Mouse (Mus musculus) limb, embryonic 15.5 days (tissue): ENCODE measurements at regions not wholly inside any gene's neighbourhood (a gene's known extent, or its start where the extent isn't known, plus 50 kb on each side); places are given as distances from the start of the nearest gene placed in this dataset.

Source experiments
- ATAC-seq: fragments of 200-750 bp; cut with Nextera tagmentation; 2 replicates; pipeline ENCODE4 v1.8.0; 2017; ENCODE audit warnings: low read depth, moderate TSS enrichment; ENCODE audit not compliant: insufficient number of reproducible peaks, low FRiP score, low TSS enrichment
- H3K27ac ChIP-seq: fragments of 300-500 bp; sonication (generic); 2 replicates; pipeline ENCODE4 v1.5.1; 2015; ENCODE audit warnings: moderate library complexity, mild to moderate bottlenecking, inconsistent platforms
- H3K27me3 ChIP-seq: fragments of 300-500 bp; sonication (generic); 2 replicates; pipeline ENCODE4 v1.6.1; 2015; ENCODE audit warnings: inconsistent platforms
- H3K36me3 ChIP-seq: fragments of 300-500 bp; sonication (generic); 2 replicates; pipeline ENCODE4 v1.6.1; 2015; ENCODE audit warnings: inconsistent platforms
- H3K4me1 ChIP-seq: fragments of 300-500 bp; sonication (generic); 2 replicates; pipeline ENCODE4 v1.6.1; 2015; ENCODE audit warnings: inconsistent platforms
- H3K4me2 ChIP-seq: fragments of 300-500 bp; sonication (generic); 2 replicates; pipeline ENCODE4 v1.6.1; 2015; ENCODE audit warnings: mild to moderate bottlenecking, inconsistent platforms
- H3K4me3 ChIP-seq: fragments of 300-500 bp; sonication (generic); 2 replicates; pipeline ENCODE4 v1.5.1; 2015; ENCODE audit warnings: mild to moderate bottlenecking, inconsistent platforms
- H3K9ac ChIP-seq: fragments of 300-500 bp; sonication (generic); 2 replicates; pipeline ENCODE4 v1.6.1; 2015; ENCODE audit warnings: inconsistent platforms
- H3K9me3 ChIP-seq: fragments of 300-500 bp; sonication (generic); 2 replicates; pipeline ENCODE4 v1.6.1; 2016; ENCODE audit warnings: inconsistent platforms
- WGBS: fragments of 180-500 bp; shearing (Covaris S2); methylation state at CpG from one replicate; pipeline ENCODE4 v1.1.7; 2015; 5-methylcytosine and 5-hydroxymethylcytosine counted together

DNA sequence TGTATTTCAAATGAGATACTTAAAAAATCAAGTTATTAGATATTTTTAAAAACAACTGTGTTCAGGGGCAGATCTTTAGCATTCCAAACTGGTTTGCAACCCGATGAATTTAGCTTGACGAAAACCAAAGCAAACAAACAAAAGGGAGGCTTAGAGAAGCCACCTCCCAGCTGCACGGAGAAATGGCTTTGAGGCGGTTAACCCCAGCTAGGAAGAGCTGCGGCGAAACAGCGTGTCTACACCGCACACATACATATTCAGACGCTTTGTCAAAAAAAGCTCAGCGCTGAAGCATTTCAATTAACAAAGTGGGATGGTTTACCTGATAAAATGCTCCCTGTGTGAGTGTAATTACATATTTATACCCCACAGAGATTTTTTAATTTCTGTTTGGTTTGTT, 123.0 kb upstream of the Ap5m1 start:
- no peak overlapping the region for H3K27ac ChIP-seq
- no peak overlapping the region for H3K4me2 ChIP-seq
- H3K9me3 ChIP-seq: no peaks in the 10 kb centered on the region
- 73% methylated on average over 10 of the region's 10 CpGs for WGBS
- ATAC-seq: no peak
- no peak overlapping the region for H3K9ac ChIP-seq
- no peak overlapping the region for H3K4me3 ChIP-seq
- no peaks in the 10 kb centered on the region for H3K36me3 ChIP-seq
- H3K27me3 ChIP-seq: no peaks in the 10 kb centered on the region
- H3K4me1 ChIP-seq: no peaks in the 10 kb centered on the region

DNA sequence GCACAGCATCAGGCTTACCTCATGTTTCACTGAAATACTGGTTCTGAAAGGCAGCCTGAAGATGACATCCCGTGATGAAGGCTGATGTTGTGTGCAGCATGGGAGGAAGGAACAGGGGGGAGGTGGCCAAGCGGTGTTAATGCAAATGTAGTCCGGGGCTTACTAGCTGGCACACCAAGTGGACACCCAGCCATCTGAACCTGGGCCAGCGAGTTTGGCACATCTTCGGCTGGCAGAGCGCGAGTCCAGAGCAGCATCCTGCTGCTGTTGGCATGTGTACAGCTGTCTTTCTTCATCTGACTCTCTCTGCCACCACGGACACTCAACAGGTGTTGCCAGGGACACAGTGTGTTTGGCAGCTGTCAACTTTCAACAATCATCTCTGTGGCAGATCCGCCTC, 135.0 kb upstream of the Ap5m1 start:
- WGBS: 82% methylated on average over 9 of the region's 9 CpGs
- no peaks in the 10 kb centered on the region for H3K4me1 ChIP-seq
- no peak overlapping the region for H3K27ac ChIP-seq
- H3K27me3 ChIP-seq: no peaks in the 10 kb centered on the region
- no peaks in the 10 kb centered on the region for H3K36me3 ChIP-seq
- H3K9me3 ChIP-seq: no peaks in the 10 kb centered on the region
- H3K9ac ChIP-seq: no peak overlapping the region
- H3K4me2 ChIP-seq: no peak overlapping the region
- H3K4me3 ChIP-seq: no peak overlapping the region
- no peak for ATAC-seq

DNA sequence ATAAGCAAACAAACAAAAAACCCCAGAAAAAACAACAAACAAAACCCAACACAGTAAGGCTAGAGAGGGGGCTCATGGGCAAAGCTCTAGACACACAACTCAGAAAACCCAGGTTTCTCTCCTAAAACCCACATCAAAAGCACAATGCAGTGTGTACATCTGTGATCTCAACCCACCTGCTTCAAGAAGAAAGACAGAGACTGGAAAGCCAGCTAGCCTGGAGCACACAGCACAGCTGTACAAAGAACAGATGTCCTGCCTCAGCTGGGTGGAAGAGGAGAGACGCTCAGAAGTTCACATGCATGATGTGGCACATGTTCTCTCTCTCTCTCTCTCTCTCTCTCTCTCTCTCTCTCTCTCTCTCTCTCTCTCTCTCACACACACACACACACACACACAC, 140.0 kb upstream of the Ap5m1 start:
- no peak overlapping the region for H3K9ac ChIP-seq
- H3K4me3 ChIP-seq: no peak overlapping the region
- H3K9me3 ChIP-seq: no peaks in the 10 kb centered on the region
- no peak for ATAC-seq
- WGBS: 38% methylated on average over 1 of the region's 1 CpGs
- H3K4me1 ChIP-seq: no peaks in the 10 kb centered on the region
- no peaks in the 10 kb centered on the region for H3K36me3 ChIP-seq
- H3K27me3 ChIP-seq: no peaks in the 10 kb centered on the region
- H3K27ac ChIP-seq: no peak overlapping the region
- no peak overlapping the region for H3K4me2 ChIP-seq

DNA sequence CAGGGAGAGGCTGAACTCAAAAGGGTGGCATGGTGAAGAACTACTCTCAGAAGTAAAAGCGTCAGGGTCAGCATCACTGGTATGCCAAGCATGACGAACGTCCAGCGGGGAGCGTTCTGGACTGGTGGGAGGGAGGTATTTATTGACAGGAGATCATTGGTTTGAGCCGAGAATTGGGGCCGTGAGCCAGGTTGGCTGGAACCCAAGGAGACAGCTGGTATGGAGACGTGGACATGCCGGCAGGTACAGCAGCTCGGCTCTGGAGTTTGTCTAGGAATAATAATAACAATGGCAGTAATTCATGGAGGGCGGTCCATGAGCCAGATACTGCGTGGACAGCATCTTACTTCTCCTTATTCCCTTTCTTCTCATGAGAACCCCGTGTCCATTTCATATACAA, 156.5 kb upstream of the Ap5m1 start:
- H3K9ac ChIP-seq: no peak overlapping the region
- no peaks in the 10 kb centered on the region for H3K27me3 ChIP-seq
- H3K36me3 ChIP-seq: no peaks in the 10 kb centered on the region
- H3K9me3 ChIP-seq: no peaks in the 10 kb centered on the region
- H3K4me1 ChIP-seq: no peaks in the 10 kb centered on the region
- no peak overlapping the region for H3K4me3 ChIP-seq
- WGBS: 63% methylated on average over 13 of the region's 13 CpGs
- H3K27ac ChIP-seq: no peak overlapping the region
- H3K4me2 ChIP-seq: no peak overlapping the region
- ATAC-seq: no peak

DNA sequence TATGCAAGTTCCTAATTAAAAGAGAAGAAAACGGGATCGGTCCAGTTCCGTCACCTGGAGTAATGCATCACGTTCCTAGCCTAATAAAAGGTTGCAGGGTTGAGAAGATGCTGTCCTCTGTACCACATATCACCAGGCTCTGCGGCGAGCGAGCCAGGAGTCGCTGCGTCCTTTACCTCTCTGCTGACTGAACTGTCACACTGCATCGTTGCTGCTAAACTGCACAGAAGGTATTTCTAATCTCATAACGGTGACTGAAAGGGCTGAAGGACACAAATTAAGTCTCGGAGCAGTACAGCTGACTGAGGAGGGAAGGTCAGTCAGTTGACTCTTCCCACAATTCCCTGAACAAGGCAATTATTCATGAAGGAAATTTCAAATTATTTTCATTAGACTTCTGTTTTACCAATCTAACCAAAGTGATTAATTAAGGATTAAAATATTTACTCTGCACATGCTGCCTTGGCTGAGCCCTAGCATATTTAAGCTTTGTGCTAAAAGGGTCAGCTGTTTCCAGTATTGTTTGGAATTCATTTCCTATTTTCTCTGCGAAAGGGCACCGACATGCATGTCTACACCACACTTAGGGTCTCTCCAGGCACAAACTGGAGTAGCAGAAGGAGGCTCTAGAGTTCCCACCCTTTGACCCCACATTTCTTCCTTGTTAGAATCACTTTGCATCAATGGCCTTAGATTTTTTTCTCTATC, 157.8 kb upstream of the Ap5m1 start:
- Histone ChIP-seq H3K27ac (no peak overlapping the region), H3K27me3 (no peaks in the 10 kb centered on the region), H3K9me3 (no peaks in the 10 kb centered on the region), H3K4me1 (no peaks in the 10 kb centered on the region), H3K9ac (no peak overlapping the region), H3K36me3 (no peaks in the 10 kb centered on the region), H3K4me3 (no peak overlapping the region), H3K4me2 (no peak overlapping the region)
- 66% methylated on average over 14 of the region's 14 CpGs for WGBS
- no peak for ATAC-seq

DNA sequence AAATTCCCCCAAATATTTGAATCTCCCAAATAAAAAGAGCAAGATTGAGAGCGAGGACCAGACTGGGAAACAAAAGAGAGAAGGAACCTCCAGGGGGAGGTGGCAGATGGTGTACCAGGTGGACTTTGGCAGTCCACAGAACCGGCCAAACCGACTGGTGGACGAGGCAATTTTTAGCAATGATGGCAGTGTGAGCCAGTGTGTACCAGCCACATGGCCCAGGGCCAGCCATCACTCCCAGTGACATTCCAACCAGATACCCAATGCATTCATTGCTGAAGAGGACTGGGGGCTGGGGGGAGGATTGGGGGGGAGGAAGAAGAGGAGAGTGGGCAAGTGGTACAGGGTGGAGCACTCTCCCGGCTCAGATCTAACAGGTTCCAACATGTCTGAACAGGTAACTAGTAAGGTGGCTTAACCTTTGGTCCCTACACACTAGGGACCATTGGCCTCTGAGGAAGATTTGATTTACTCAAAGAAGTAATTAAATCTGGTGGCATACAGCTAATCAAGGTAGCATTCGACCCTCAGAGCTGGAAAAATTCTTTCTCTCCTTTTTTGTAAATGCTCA, 158.4 kb upstream of the Ap5m1 start:
- Histone ChIP-seq H3K36me3 (no peaks in the 10 kb centered on the region), H3K9ac (no peak overlapping the region), H3K9me3 (no peaks in the 10 kb centered on the region), H3K4me1 (no peaks in the 10 kb centered on the region), H3K4me2 (no peak overlapping the region), H3K4me3 (no peak overlapping the region), H3K27me3 (no peaks in the 10 kb centered on the region), H3K27ac (no peak overlapping the region)
- WGBS: 61% methylated on average over 6 of the region's 6 CpGs
- ATAC-seq: no peak

DNA sequence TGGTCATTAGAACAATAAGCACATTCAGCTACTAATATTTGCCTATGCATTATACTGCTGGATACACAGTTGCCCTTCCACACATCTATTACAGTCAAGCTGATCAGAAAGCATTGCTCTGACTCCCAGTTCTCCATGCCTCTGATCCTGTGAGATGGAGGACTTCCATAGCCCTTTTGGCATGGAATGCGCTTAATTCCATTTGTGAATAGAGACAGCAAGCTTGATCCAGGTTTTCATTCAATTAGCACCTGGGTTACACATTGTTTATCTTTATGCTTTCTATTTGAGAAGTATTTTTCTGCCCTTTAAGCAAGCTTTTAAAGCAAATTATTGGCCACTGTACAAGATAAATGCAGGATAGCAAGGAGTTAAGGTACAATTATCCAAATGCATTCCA, 158.9 kb upstream of the Ap5m1 start:
- Histone ChIP-seq H3K27ac (no peak overlapping the region), H3K4me2 (no peak overlapping the region), H3K9me3 (no peaks in the 10 kb centered on the region), H3K9ac (no peak overlapping the region), H3K36me3 (no peaks in the 10 kb centered on the region), H3K27me3 (no peaks in the 10 kb centered on the region), H3K4me3 (no peak overlapping the region), H3K4me1 (no peaks in the 10 kb centered on the region)
- ATAC-seq: no peak
- 90% methylated on average over 1 of the region's 1 CpGs for WGBS

DNA sequence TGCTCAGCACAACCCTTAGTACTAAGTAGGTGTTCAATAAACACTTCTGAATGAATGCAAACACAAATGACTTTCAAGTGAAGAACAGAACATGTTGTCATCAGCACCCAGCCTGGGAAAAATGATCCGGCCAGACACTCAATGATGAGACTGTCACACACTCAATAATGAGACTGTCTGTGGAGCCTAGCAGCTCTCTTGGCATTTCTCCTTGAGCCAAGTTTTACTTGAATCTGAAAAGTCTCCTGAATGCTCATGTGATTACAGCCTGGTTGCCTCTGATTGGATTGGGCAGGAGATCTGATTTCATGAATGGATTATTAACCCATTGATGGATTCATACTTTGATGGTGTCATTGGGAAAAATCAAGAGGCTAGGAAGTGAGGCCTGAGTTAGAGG, 161.3 kb upstream of the Ap5m1 start:
- no peaks in the 10 kb centered on the region for H3K9me3 ChIP-seq
- no peak overlapping the region for H3K9ac ChIP-seq
- no peak overlapping the region for H3K4me2 ChIP-seq
- ATAC-seq: no peak
- no peaks in the 10 kb centered on the region for H3K4me1 ChIP-seq
- no peak overlapping the region for H3K27ac ChIP-seq
- no peak overlapping the region for H3K4me3 ChIP-seq
- WGBS: 84% methylated on average over 1 of the region's 1 CpGs
- H3K27me3 ChIP-seq: no peaks in the 10 kb centered on the region
- H3K36me3 ChIP-seq: no peaks in the 10 kb centered on the region

DNA sequence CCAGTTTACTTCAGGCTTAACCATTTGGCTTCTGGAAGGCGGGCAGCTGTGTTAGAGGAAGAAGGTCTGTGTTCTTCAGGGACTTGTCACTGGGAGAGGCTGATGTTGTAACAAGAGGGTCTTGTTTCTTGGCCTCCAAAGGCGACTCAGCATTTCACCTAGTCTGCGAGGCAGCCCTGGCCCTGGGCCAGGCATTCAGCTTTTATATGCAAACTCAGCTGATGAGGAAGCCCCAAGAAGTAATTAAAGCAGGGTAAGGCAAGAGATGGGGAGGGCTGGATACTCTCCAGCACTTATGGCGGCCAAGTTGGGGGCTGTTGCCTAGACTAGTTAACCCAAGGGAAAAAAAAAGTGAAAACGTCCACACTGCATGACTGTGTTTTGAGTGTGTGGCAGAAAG, 162.4 kb upstream of the Ap5m1 start:
- H3K27me3 ChIP-seq: no peaks in the 10 kb centered on the region
- ATAC-seq: no peak
- WGBS: 20% methylated on average over 5 of the region's 5 CpGs

DNA sequence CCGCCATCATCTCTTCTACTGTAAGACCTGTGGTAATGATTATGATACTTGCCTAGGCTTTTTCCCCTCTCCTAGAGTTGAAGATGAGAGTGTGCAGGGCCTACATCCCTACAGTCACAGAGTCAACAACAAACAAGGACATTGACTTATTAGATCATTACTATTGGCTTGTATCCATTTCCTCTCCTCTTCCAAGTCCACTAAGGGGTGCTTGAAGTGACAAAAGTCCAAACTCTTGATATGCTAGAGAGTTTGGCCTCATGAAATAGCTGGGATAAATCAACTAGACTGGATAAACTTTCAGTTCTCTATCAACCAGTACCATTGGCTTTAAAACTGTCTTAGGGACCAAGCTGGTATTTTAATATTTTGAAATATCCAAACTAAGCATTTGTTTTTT, 165.7 kb upstream of the Ap5m1 start:
- Histone ChIP-seq H3K27me3 (no peaks in the 10 kb centered on the region), H3K4me2 (no peak overlapping the region), H3K36me3 (no peaks in the 10 kb centered on the region), H3K9ac (no peak overlapping the region), H3K4me1 (no peaks in the 10 kb centered on the region), H3K27ac (no peak overlapping the region), H3K4me3 (no peak overlapping the region), H3K9me3 (no peaks in the 10 kb centered on the region)
- no peak for ATAC-seq
- 87% methylated on average over 1 of the region's 1 CpGs for WGBS

More for the DNA sequence above, 162.4 kb upstream of the Ap5m1 start:
- Histone ChIP-seq H3K27ac (no peak overlapping the region), H3K36me3 (no peaks in the 10 kb centered on the region), H3K4me2 (no peak overlapping the region), H3K9me3 (no peaks in the 10 kb centered on the region), H3K4me3 (no peak overlapping the region), H3K4me1 (no peaks in the 10 kb centered on the region), H3K9ac (no peak overlapping the region)

DNA sequence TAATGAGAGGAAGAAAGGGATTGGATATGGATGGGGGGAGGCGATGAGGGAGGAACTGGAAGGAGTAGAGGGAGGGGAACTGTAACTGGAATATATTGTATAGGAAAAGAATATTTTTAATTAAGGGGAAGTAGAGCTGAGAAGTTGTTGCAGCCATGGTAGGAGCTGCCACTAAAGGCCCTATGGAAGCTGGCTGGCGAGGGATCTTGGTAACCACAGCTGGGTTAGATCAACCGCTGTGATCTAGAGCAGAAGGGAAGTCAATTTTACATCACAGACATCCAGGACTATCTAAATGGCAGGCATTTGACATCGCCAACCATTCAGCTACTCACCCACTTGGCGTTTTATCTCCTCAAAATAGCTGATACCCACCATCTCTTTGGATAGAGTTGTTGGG, 168.8 kb upstream of the Ap5m1 start:
- Histone ChIP-seq H3K27me3 (no peaks in the 10 kb centered on the region), H3K36me3 (no peaks in the 10 kb centered on the region), H3K4me3 (no peak overlapping the region), H3K4me2 (no peak overlapping the region), H3K9ac (no peak overlapping the region), H3K4me1 (no peaks in the 10 kb centered on the region), H3K9me3 (no peaks in the 10 kb centered on the region), H3K27ac (no peak overlapping the region)
- no peak for ATAC-seq
- WGBS: 92% methylated on average over 5 of the region's 5 CpGs

DNA sequence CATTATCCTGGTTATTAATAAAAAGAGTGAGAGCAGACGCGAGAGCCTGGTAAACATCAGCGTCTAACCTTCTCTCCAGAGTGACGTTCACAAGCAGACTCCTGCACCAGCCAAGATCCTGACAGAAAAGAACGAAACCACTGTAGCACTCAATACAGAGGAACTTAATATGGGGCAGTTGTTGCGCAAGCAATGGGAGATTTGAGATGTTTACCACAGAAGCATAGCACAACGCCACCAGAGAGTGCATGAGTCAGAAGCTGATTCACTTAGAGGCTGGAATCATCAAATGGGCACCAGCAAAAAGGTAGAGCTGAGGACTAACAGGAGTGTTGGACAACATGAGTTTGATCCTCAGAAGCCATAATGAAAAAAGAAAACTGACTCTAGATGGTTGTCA, 169.7 kb upstream of the Ap5m1 start:
- Histone ChIP-seq H3K4me1 (no peaks in the 10 kb centered on the region), H3K27ac (no peak overlapping the region), H3K9ac (no peak overlapping the region), H3K4me3 (no peak overlapping the region), H3K36me3 (no peaks in the 10 kb centered on the region), H3K27me3 (no peaks in the 10 kb centered on the region), H3K9me3 (no peaks in the 10 kb centered on the region), H3K4me2 (no peak overlapping the region)
- 80% methylated on average over 7 of the region's 7 CpGs for WGBS
- no peak for ATAC-seq

DNA sequence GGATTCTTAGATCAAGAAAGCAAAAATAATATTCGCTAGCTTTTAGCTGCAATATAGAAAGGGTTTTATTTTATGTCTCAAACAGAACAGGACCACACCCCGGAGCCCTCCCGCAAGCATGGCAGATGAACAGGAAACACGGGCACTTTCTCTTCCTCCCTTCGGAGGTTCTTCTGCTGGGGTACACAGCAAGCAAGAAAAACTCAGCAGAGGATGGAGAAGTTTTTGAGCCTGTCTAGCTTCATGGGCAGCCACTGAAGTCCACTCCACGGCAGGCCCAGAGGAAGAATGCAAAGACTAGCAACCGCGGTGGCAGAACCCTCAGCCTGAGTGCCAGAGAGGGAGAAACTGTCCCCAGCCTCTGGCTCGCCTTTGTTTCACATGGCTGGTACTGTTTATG, 174.7 kb upstream of the Ap5m1 start:
- Histone ChIP-seq H3K4me3 (no peak overlapping the region), H3K36me3 (no peaks in the 10 kb centered on the region), H3K27me3 (no peaks in the 10 kb centered on the region), H3K9ac (no peak overlapping the region), H3K4me2 (no peak overlapping the region), H3K27ac (no peak overlapping the region), H3K9me3 (no peaks in the 10 kb centered on the region), H3K4me1 (no peaks in the 10 kb centered on the region)
- WGBS: 81% methylated on average over 9 of the region's 9 CpGs
- no peak for ATAC-seq
